Mouse (Mus musculus) forebrain, postnatal 0 days (tissue): ENCODE measurements around the gene Abcd3. TPM values are rescaled to one million over a fixed set of nuclear protein-coding genes. Genes with fewer than 3 reads are reported as not detected.

Experiments
- ATAC-seq: fragments of 200-750 bp; cut with Nextera tagmentation; 2 replicates; pipeline ENCODE4 v1.8.0; 2017; ENCODE audit warnings: mild to moderate bottlenecking, moderate library complexity
- DNase-seq: peaks from one replicate; pipeline ENCODE4 v3.0.0-alpha.2; 2015
- H3K27ac ChIP-seq: fragments of 300-500 bp; sonication (generic); 2 replicates; pipeline ENCODE4 v1.5.1; 2014; ENCODE audit warnings: low read depth, mild to moderate bottlenecking, antibody characterized with exemption, low read length, moderate library complexity, mixed read lengths
- H3K27me3 ChIP-seq: fragments of 300-500 bp; sonication (generic); 2 replicates; pipeline ENCODE4 v1.6.1; 2014; ENCODE audit warnings: mild to moderate bottlenecking, low read length, mixed read lengths; ENCODE audit not compliant: insufficient read depth
- H3K36me3 ChIP-seq: fragments of 300-500 bp; sonication (generic); 2 replicates; pipeline ENCODE4 v1.6.1; 2014; ENCODE audit warnings: mild to moderate bottlenecking, moderate library complexity; ENCODE audit not compliant: insufficient read depth
- H3K4me1 ChIP-seq: fragments of 300-500 bp; sonication (generic); 2 replicates; pipeline ENCODE4 v1.6.1; 2014; ENCODE audit warnings: antibody characterized with exemption; ENCODE audit not compliant: insufficient read depth
- H3K4me2 ChIP-seq: fragments of 300-500 bp; sonication (generic); 2 replicates; pipeline ENCODE4 v1.6.1; 2014; ENCODE audit warnings: low read depth, mild to moderate bottlenecking, moderate library complexity
- H3K4me3 ChIP-seq: fragments of 300-500 bp; sonication (generic); 2 replicates; pipeline ENCODE4 v1.5.1; 2014; ENCODE audit warnings: low read depth, low read length, mixed read lengths
- H3K9ac ChIP-seq: fragments of 300-500 bp; sonication (generic); 2 replicates; pipeline ENCODE4 v1.6.1; 2014; ENCODE audit warnings: mild to moderate bottlenecking
- H3K9me3 ChIP-seq: fragments of 300-500 bp; sonication (generic); 2 replicates; pipeline ENCODE4 v1.6.1; 2016; ENCODE audit warnings: low read length
- CTCF ChIP-seq: sonication (generic); IDR thresholded peaks from 2 replicates; pipeline ENCODE4 v1.5.1; 2016; ENCODE audit warnings: antibody characterized with exemption, control low read depth, low read depth
- WGBS: fragments of 180-500 bp; shearing (Covaris S2); extraction: QIAGEN DNeasy Blood & Tissue Kit; methylation state at CpG from one replicate; pipeline ENCODE4 v1.1.7; 2014; 5-methylcytosine and 5-hydroxymethylcytosine counted together
- polyA plus RNA-seq: library from polyadenylated mRNA; unstranded; fragments of >200 nt; fragmentation: Nextera tagmentation; extraction: Ambion mirVana; gene quantifications from 2 replicates; pipeline ENCODE4 v1.2.1, GENCODE M21; 2015
- total RNA-seq: library from RNA; depleted of rRNA; stranded (reverse); fragments of >200 nt; gene quantifications from 2 replicates; pipeline ENCODE4 v1.2.3, GENCODE M21; 2014

The Abcd3 gene
- total and polyA plus RNA-seq, 2 experiments from 2014 or later = 65.7 to 72.8 TPM

- H3K4me3 ChIP-seq = no peak overlapping the region
- WGBS = 95% methylated on average over 4 of the region's 4 CpGs
- no peaks in the 10 kb centered on the region for H3K4me1 ChIP-seq
- H3K27ac ChIP-seq = no peak overlapping the region
- no peaks in the 10 kb centered on the region for H3K36me3 ChIP-seq
- H3K4me2 ChIP-seq = no peak overlapping the region
- ATAC-seq (no peak), DNase-seq (no peak)
- H3K27me3 ChIP-seq = no peaks in the 10 kb centered on the region
- no peak overlapping the region for H3K9ac ChIP-seq
- no peaks in the 10 kb centered on the region for H3K9me3 ChIP-seq
- TF ChIP-seq CTCF = no peak
These were observed 35.3 kb upstream of the Abcd3 start for GRCm38 (mm10) chr3:121850381-121850780.

GRCm38 (mm10) chr3:121847296-121847695 lies 32.2 kb upstream of the Abcd3 start:
- DNase-seq (no peak), ATAC-seq (no peak)
- TF ChIP-seq CTCF = no peak
- Histone ChIP-seq H3K36me3 (no peaks in the 10 kb centered on the region), H3K4me3 (no peak overlapping the region), H3K9ac (no peak overlapping the region), H3K27ac (no peak overlapping the region), H3K4me1 (no peaks in the 10 kb centered on the region), H3K27me3 (no peaks in the 10 kb centered on the region), H3K4me2 (no peak overlapping the region), H3K9me3 (no peaks in the 10 kb centered on the region)

- Histone ChIP-seq H3K27me3 (no peaks in the 10 kb centered on the region), H3K27ac (no peak overlapping the region), H3K36me3 (no peaks in the 10 kb centered on the region), H3K9ac (no peak overlapping the region), H3K4me1 (no peaks in the 10 kb centered on the region), H3K4me2 (no peak overlapping the region), H3K9me3 (no peaks in the 10 kb centered on the region), H3K4me3 (no peak overlapping the region)
- DNase-seq = no peak
- WGBS = 94% methylated on average over 6 of the region's 6 CpGs
- no peak for TF ChIP-seq CTCF
- no peak for ATAC-seq
These were observed 29.6 kb upstream of the Abcd3 start for GRCm38 (mm10) chr3:121844658-121845057.

- Histone ChIP-seq H3K4me2 (no peak overlapping the region), H3K9ac (no peak overlapping the region), H3K27me3 (no peaks in the 10 kb centered on the region), H3K4me3 (no peak overlapping the region), H3K9me3 (no peaks in the 10 kb centered on the region), H3K27ac (no peak overlapping the region), H3K36me3 (no peaks in the 10 kb centered on the region), H3K4me1 (no peaks in the 10 kb centered on the region)
- no peak for TF ChIP-seq CTCF
- DNase-seq = no peak
- 46% methylated on average over 3 of the region's 3 CpGs for WGBS
- no peak for ATAC-seq
These were observed 28.9 kb upstream of the Abcd3 start for GRCm38 (mm10) chr3:121844013-121844412.

GRCm38 (mm10) chr3:121843254-121843653 lies 28.2 kb upstream of the Abcd3 start:
- no peak overlapping the region for H3K27ac ChIP-seq
- no peak overlapping the region for H3K4me2 ChIP-seq
- no peaks in the 10 kb centered on the region for H3K27me3 ChIP-seq
- no peak overlapping the region for H3K9ac ChIP-seq
- no peak for DNase-seq
- 91% methylated on average over 5 of the region's 5 CpGs for whole genome bisulfite sequencing
- no peak for ATAC-seq
- no peaks in the 10 kb centered on the region for H3K9me3 ChIP-seq
- no peak for TF ChIP-seq CTCF
- no peak overlapping the region for H3K4me3 ChIP-seq
- H3K4me1 ChIP-seq = no peaks in the 10 kb centered on the region
- H3K36me3 ChIP-seq = no peaks in the 10 kb centered on the region

GRCm38 (mm10) chr3:121842306-121842860 lies 27.3 kb upstream of the Abcd3 start:
- no peaks in the 10 kb centered on the region for H3K36me3 ChIP-seq
- H3K4me2 ChIP-seq = no peak overlapping the region
- H3K9me3 ChIP-seq = no peaks in the 10 kb centered on the region
- ATAC-seq (no peak; the same call in 1 of the 2 replicates), DNase-seq (no peak)
- no peak overlapping the region for H3K9ac ChIP-seq
- H3K4me3 ChIP-seq = no peak overlapping the region
- no peak overlapping the region for H3K27ac ChIP-seq
- no peaks in the 10 kb centered on the region for H3K27me3 ChIP-seq
- H3K4me1 ChIP-seq = no peaks in the 10 kb centered on the region
- no peak for TF ChIP-seq CTCF
- 80% methylated on average over 7 of the region's 7 CpGs for WGBS

GRCm38 (mm10) chr3:121841412-121842014 lies 26.4 kb upstream of the Abcd3 start:
- H3K27me3 ChIP-seq = no peaks in the 10 kb centered on the region
- no peaks in the 10 kb centered on the region for H3K4me1 ChIP-seq
- H3K36me3 ChIP-seq = no peaks in the 10 kb centered on the region
- H3K9me3 ChIP-seq = no peaks in the 10 kb centered on the region
- no peak overlapping the region for H3K27ac ChIP-seq
- no peak for TF ChIP-seq CTCF
- H3K9ac ChIP-seq = no peak overlapping the region
- WGBS = 80% methylated on average over 9 of the region's 9 CpGs
- no peak overlapping the region for H3K4me3 ChIP-seq
- DNase-seq (no peak), ATAC-seq (no peak)
- H3K4me2 ChIP-seq = no peak overlapping the region
